Mouse (Mus musculus) hindbrain, postnatal 0 days (tissue): ENCODE measurements around the gene Tent4a. TPM values are rescaled to one million over a fixed set of nuclear protein-coding genes. Genes with fewer than 3 reads are reported as not detected.
"Not testable (repeated sequence)": the region's sequence is repeated elsewhere in the genome, so short reads cannot be mapped to it uniquely, and the experiment has no call there.

ENCODE experiments used
- ATAC-seq: fragments of 200-750 bp; cut with Nextera tagmentation; 2 replicates; pipeline ENCODE4 v1.8.0; 2017; ENCODE audit warnings: mild to moderate bottlenecking, moderate TSS enrichment, moderate library complexity
- DNase-seq: peaks from one replicate; pipeline ENCODE4 v3.0.0-alpha.2; 2015; ENCODE audit warnings: low spot score
- H3K27ac ChIP-seq: fragments of 300-500 bp; sonication (generic); 2 replicates; pipeline ENCODE4 v1.5.1; 2014; ENCODE audit warnings: mild to moderate bottlenecking
- H3K27me3 ChIP-seq: fragments of 300-500 bp; sonication (generic); 2 replicates; pipeline ENCODE4 v1.6.1; 2014; ENCODE audit warnings: low read length, mixed read lengths; ENCODE audit not compliant: insufficient read depth
- H3K36me3 ChIP-seq: fragments of 300-500 bp; sonication (generic); 2 replicates; pipeline ENCODE4 v1.6.1; 2014; ENCODE audit warnings: low read length, mixed read lengths; ENCODE audit not compliant: insufficient read depth
- H3K4me1 ChIP-seq: fragments of 300-500 bp; sonication (generic); 2 replicates; pipeline ENCODE4 v1.6.1; 2014; ENCODE audit warnings: antibody characterized with exemption, low read length, mixed read lengths; ENCODE audit not compliant: insufficient read depth
- H3K4me2 ChIP-seq: fragments of 300-500 bp; sonication (generic); 2 replicates; pipeline ENCODE4 v1.6.1; 2014; ENCODE audit warnings: low read depth, mild to moderate bottlenecking, low read length, moderate library complexity, mixed read lengths
- H3K4me3 ChIP-seq: fragments of 300-500 bp; sonication (generic); 2 replicates; pipeline ENCODE4 v1.5.1; 2014; ENCODE audit warnings: low read length
- H3K9ac ChIP-seq: fragments of 300-500 bp; sonication (generic); replicated peaks from 2 replicates; pipeline ENCODE4 v1.6.1; 2014; ENCODE audit warnings: mild to moderate bottlenecking, low read length, moderate library complexity, mixed read lengths
- H3K9me3 ChIP-seq: fragments of 300-500 bp; sonication (generic); 2 replicates; pipeline ENCODE4 v1.6.1; 2016; ENCODE audit warnings: low read length, mixed read lengths
- CTCF ChIP-seq: IDR thresholded peaks from 2 replicates; pipeline ENCODE4 v1.5.1; 2016; ENCODE audit warnings: antibody characterized with exemption, control low read depth, low read depth
- WGBS: fragments of 180-500 bp; shearing (Covaris S2); extraction: QIAGEN DNeasy Blood & Tissue Kit; methylation state at CpG from one replicate; pipeline ENCODE4 v1.1.7; 2014; 5-methylcytosine and 5-hydroxymethylcytosine counted together
- polyA plus RNA-seq: library from polyadenylated mRNA; unstranded; fragments of >200 nt; fragmentation: Nextera tagmentation; extraction: Ambion mirVana; gene quantifications from 2 replicates; pipeline ENCODE4 v1.2.1, GENCODE M21; 2015
- total RNA-seq: library from RNA; depleted of rRNA; stranded (reverse); fragments of >200 nt; gene quantifications from 2 replicates; pipeline ENCODE4 v1.2.3, GENCODE M21; 2014; rRNA removed

The Tent4a gene
- 22.3 and 22.6 TPM in 2 replicates for total RNA-seq
- 4.8 and 5.1 TPM in 2 replicates for polyA plus RNA-seq

- peaks cover 29% of the 10 kb centered on the region for H3K4me1 ChIP-seq
- H3K4me3 ChIP-seq: peak within 1 kb of the TSS; percentile 76
- H3K36me3 ChIP-seq: no peaks in the 10 kb centered on the region
- peak within 1 kb of the TSS; percentile 94 for H3K27ac ChIP-seq
- no peak for DNase-seq
- H3K9me3 ChIP-seq: no peaks in the 10 kb centered on the region
- H3K4me2 ChIP-seq: peak within 1 kb of the TSS; percentile 96
- no peak for TF ChIP-seq CTCF
- ATAC-seq: peak; percentile 87
- 0% methylated on average over 16 of the region's 57 CpGs for WGBS
- H3K27me3 ChIP-seq: no peaks in the 10 kb centered on the region
- H3K9ac ChIP-seq: peak within 1 kb of the TSS; percentile 82
These were observed at the start of gene Tent4a for GRCm38 (mm10) chr13:69534334-69534653. TSS of gene Tent4a (minus strand) at chr13:69534617.

- Histone ChIP-seq H3K27me3 (no peaks in the 10 kb centered on the region), H3K36me3 (no peaks in the 10 kb centered on the region), H3K4me2 (no peak overlapping the region), H3K4me1 (no peaks in the 10 kb centered on the region), H3K4me3 (no peak overlapping the region), H3K9me3 (no peaks in the 10 kb centered on the region), H3K9ac (no peak overlapping the region), H3K27ac (no peak overlapping the region)
- WGBS: 90% methylated on average over 6 of the region's 6 CpGs
- no peak for TF ChIP-seq CTCF
- DNase-seq (no peak), ATAC-seq (no peak)
These were observed 49.2 kb upstream of the Tent4a start for GRCm38 (mm10) chr13:69583591-69583990.

DNA sequence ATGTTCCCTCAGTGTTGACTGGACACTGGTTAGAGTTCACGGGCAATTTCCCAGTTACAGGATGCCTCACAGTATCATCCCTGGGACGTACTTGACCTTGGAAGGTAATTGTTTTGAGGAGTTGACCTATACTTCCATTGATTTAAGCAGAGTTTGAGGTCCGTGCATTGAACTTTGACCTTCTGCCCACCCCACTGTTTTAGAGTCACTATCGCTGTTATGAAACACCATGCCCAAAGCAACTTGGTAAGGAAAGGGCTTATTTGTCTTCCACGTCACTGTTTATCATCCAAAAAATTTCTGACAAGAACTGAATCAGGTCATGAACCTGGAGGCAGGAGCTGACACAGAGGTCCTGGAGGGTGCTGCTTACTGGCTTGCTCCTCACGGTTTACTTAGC lies 48.0 kb upstream of the Tent4a start:
- no peaks in the 10 kb centered on the region for H3K4me1 ChIP-seq
- ATAC-seq (no peak), DNase-seq (no peak)
- H3K36me3 ChIP-seq: no peaks in the 10 kb centered on the region
- H3K9ac ChIP-seq: no peak overlapping the region
- no peak for TF ChIP-seq CTCF
- H3K27ac ChIP-seq: no peak overlapping the region
- WGBS: 92% methylated on average over 6 of the region's 6 CpGs
- H3K4me3 ChIP-seq: no peak overlapping the region
- no peak overlapping the region for H3K4me2 ChIP-seq
- H3K9me3 ChIP-seq: no peaks in the 10 kb centered on the region
- H3K27me3 ChIP-seq: no peaks in the 10 kb centered on the region

DNA sequence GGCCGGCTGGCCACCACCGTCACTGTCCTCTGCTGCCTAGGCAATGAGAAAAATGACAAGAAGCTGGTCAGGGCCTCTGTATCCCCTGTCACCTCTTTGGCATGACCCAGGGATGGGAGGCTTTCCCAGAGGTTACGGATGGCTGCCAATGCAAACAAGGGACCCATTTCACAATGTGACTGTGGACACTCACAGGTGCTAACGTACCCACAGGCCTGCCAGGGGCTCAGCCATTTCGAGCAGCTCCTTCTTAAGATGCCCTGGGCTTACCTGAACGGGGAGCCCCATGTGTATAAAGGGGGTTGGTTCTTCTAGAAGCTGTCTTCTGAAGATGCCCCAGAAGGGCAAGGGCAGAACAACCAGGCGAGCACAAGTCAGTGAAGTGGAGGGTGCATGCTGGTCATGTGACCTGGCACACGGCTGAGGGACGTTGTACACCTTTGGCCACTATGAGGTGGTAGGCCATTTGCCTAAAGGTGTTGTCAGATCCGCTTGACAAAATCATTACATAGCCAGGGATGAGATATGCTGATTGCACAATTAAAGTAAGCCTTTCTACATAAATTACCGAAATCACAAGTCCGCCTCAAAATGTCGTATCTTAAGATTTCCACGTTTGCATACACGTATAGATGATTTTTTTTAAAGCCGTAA lies 42.9 kb upstream of the Tent4a start:
- ATAC-seq (no peak), DNase-seq (no peak)
- no peaks in the 10 kb centered on the region for H3K9me3 ChIP-seq
- H3K4me2 ChIP-seq: no peak overlapping the region
- H3K9ac ChIP-seq: no peak overlapping the region
- H3K36me3 ChIP-seq: no peaks in the 10 kb centered on the region
- 90% methylated on average over 16 of the region's 16 CpGs for WGBS
- H3K27ac ChIP-seq: no peak overlapping the region
- H3K27me3 ChIP-seq: no peaks in the 10 kb centered on the region
- TF ChIP-seq CTCF: no peak
- no peaks in the 10 kb centered on the region for H3K4me1 ChIP-seq
- no peak overlapping the region for H3K4me3 ChIP-seq

GRCm38 (mm10) chr13:69576676-69577075 lies 42.3 kb upstream of the Tent4a start:
- ATAC-seq (no peak), DNase-seq (no peak)
- H3K27me3 ChIP-seq: no peaks in the 10 kb centered on the region
- no peak overlapping the region for H3K4me2 ChIP-seq
- TF ChIP-seq CTCF: no peak
- H3K9ac ChIP-seq: no peak overlapping the region
- no peak overlapping the region for H3K27ac ChIP-seq
- no peaks in the 10 kb centered on the region for H3K36me3 ChIP-seq
- H3K4me3 ChIP-seq: no peak overlapping the region
- H3K4me1 ChIP-seq: no peaks in the 10 kb centered on the region
- no peaks in the 10 kb centered on the region for H3K9me3 ChIP-seq
- 58% methylated on average over 11 of the region's 11 CpGs for WGBS

GRCm38 (mm10) chr13:69572594-69572993 lies 38.2 kb upstream of the Tent4a start:
- H3K9me3 ChIP-seq: no peaks in the 10 kb centered on the region
- ATAC-seq: no peak
- WGBS: 94% methylated on average over 3 of the region's 3 CpGs
- no peak overlapping the region for H3K27ac ChIP-seq
- H3K27me3 ChIP-seq: no peaks in the 10 kb centered on the region
- no peak overlapping the region for H3K4me2 ChIP-seq
- H3K4me1 ChIP-seq: no peaks in the 10 kb centered on the region
- no peak overlapping the region for H3K9ac ChIP-seq
- no peaks in the 10 kb centered on the region for H3K36me3 ChIP-seq
- no peak overlapping the region for H3K4me3 ChIP-seq
- DNase-seq: no peak
- TF ChIP-seq CTCF: no peak

DNA sequence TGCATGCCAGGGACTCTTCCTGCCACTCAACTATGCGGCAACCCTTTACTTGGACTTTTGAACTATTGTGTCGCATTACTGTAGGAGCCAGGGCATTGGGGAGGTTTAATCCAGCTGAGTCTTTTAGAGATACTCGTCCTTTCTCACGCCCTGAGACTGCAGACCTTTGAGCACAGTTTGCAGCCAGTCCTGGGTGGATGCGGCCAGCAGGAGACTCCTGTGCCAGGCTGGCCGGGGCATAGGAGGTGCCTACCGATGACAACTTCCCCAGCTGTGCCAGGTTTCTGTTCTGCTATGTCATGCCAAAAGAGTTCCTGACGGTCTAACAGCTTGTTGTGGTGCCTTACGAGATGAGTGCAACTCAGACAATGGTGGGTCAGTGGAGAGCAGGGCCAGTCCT lies 34.8 kb upstream of the Tent4a start:
- H3K27ac ChIP-seq: no peak overlapping the region
- H3K4me3 ChIP-seq: no peak overlapping the region
- 80% methylated on average over 9 of the region's 9 CpGs for WGBS
- no peaks in the 10 kb centered on the region for H3K27me3 ChIP-seq
- no peaks in the 10 kb centered on the region for H3K9me3 ChIP-seq
- DNase-seq (no peak), ATAC-seq (no peak)
- no peaks in the 10 kb centered on the region for H3K4me1 ChIP-seq
- no peak overlapping the region for H3K4me2 ChIP-seq
- H3K9ac ChIP-seq: no peak overlapping the region
- no peak for TF ChIP-seq CTCF
- no peaks in the 10 kb centered on the region for H3K36me3 ChIP-seq

GRCm38 (mm10) chr13:69565401-69565800 lies 31.0 kb upstream of the Tent4a start:
- H3K27me3 ChIP-seq, H3K27ac ChIP-seq, H3K36me3 ChIP-seq, H3K4me3 ChIP-seq, H3K9me3 ChIP-seq, ATAC-seq, H3K9ac ChIP-seq, H3K4me2 ChIP-seq, H3K4me1 ChIP-seq, DNase-seq: not testable (repeated sequence)
- 95% methylated on average over 4 of the region's 4 CpGs for WGBS
